Mouse (Mus musculus) brown adipose tissue, adult 24 weeks (tissue): Measurements from ENCODE around the gene Slc25a25. TPM values are rescaled to one million over a fixed set of nuclear protein-coding genes. Genes with fewer than 3 reads are reported as not detected.
A peak's percentile ranks its signal among the peaks of the same experiment; 100 is the strongest.

Experiments
- H3K27ac ChIP-seq: fragments of 200-500 bp; replicated peaks from 2 replicates; pipeline ENCODE4 v1.5.1; 2012; ENCODE audit warnings: low read depth, mild to moderate bottlenecking, low read length
- H3K4me1 ChIP-seq: fragments of 200-500 bp; 2 replicates; pipeline ENCODE4 v1.6.1; 2012; ENCODE audit warnings: low read length, mixed read lengths; ENCODE audit not compliant: control insufficient read depth, insufficient read depth, insufficient read length
- H3K4me3 ChIP-seq: fragments of 200-500 bp; 2 replicates; pipeline ENCODE4 v1.5.1; 2012; ENCODE audit warnings: low read depth, mild to moderate bottlenecking, low read length, moderate library complexity; ENCODE audit not compliant: insufficient read depth
- polyA plus RNA-seq: library from polyadenylated mRNA; stranded (reverse); fragments of >200 nt; gene quantifications from 2 replicates; pipeline ENCODE4 v1.2.4, GENCODE M21; 2012; ENCODE audit not compliant: missing spikeins, insufficient read depth, insufficient read length

Gene Slc25a25
- polyA plus RNA-seq, 1 experiment: 9.2 TPM

- Histone ChIP-seq H3K4me3 (no peak overlapping the region), H3K27ac (no peak overlapping the region), H3K4me1 (no peaks in the 10 kb centered on the region)
Measured at GRCm38 (mm10) chr2:32411407-32411806, 39.8 kb downstream of the Slc25a25 start.

GRCm38 (mm10) chr2:32408429-32409424 is 42.5 kb downstream of the Slc25a25 start:
- Histone ChIP-seq H3K4me1 (no peaks in the 10 kb centered on the region), H3K4me3 (no peak overlapping the region), H3K27ac (no peak overlapping the region)

- no peaks in the 10 kb centered on the region for H3K4me1 ChIP-seq
- no peak overlapping the region for H3K4me3 ChIP-seq
- no peak overlapping the region for H3K27ac ChIP-seq
Measured at GRCm38 (mm10) chr2:32407144-32407824, 44.0 kb downstream of the Slc25a25 start.

- Histone ChIP-seq H3K4me3 (no peak overlapping the region), H3K4me1 (no peaks in the 10 kb centered on the region), H3K27ac (no peak overlapping the region)
Measured at GRCm38 (mm10) chr2:32404663-32405062, 46.6 kb downstream of the Slc25a25 start.

GRCm38 (mm10) chr2:32396695-32397094 is 54.5 kb downstream of the Slc25a25 start:
- Histone ChIP-seq H3K4me3 (peak overlapping the region; percentile 91), H3K27ac (peak overlapping the region; percentile 80), H3K4me1 (peaks cover 10% of the 10 kb centered on the region; the same call in 1 of the 2 replicates)

DNA sequence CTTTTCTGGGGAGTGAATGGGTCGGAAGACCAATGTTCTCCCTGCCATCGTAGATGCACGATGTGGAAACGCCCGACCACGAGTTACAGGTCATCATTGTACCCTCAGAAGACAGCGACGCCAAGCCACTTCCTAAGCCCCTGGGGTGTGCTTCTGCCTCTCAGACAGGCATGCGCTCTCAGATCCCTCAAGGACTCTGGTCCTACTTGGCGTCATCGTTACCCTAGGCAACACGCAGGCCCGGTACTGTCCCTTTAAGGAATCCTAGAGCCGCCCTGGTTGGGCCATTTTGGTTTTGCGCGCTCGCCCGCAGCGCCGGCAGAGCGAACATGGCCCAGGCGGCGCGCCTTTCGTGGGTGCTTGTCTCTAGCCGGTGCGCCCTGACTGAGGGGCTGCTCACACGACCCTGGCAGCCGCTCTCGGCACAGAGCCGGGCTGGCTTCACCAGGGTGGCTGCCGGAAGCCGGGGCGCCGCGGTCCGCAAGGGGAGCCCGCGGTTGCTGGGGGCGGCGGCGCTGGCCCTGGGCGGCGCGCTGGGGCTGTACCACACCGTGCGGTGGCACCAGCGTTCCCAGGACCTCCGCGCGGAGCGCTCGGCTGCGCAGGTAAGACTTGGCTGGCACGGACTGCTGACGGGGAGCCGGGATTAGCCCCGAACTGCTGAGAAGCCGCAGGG is 55.2 kb downstream of the Slc25a25 start:
- Histone ChIP-seq H3K27ac (peak overlapping the region; percentile 98), H3K4me1 (peaks cover 10% of the 10 kb centered on the region; the same call in 1 of the 2 replicates), H3K4me3 (peak overlapping the region; percentile 91)

DNA sequence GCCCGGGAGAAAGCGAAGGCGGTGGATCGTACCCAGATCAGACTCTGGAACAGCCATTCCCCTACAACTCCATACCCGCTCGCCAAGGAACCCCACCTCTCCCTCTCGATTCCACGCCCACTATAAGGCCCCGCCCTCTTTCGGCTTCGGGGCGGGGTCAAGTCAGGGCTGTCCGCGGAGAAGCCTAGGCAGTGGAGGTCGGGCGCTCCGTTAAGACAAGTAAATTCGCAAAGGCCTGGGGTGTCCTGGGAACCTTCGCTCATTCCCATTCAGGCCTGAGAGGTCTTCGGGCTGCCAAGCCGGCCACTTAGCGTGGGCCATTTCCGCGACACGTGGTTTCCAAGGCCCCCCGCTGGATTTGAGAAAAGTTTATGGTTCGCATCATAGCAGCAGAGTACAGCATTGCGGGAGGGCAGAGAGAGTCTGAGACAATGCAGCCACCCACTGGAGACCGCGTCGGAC is 55.7 kb downstream of the Slc25a25 start, which contains the start of gene Ptges2:
Ptges2 (plus strand) TSS at position 413 of the 462 bp plus-strand sequence.
- Histone ChIP-seq H3K4me1 (peaks cover 10% of the 10 kb centered on the region; the same call in 1 of the 2 replicates), H3K27ac (peak within 1 kb of the TSS; percentile 98), H3K4me3 (peak within 1 kb of the TSS; percentile 91)

DNA sequence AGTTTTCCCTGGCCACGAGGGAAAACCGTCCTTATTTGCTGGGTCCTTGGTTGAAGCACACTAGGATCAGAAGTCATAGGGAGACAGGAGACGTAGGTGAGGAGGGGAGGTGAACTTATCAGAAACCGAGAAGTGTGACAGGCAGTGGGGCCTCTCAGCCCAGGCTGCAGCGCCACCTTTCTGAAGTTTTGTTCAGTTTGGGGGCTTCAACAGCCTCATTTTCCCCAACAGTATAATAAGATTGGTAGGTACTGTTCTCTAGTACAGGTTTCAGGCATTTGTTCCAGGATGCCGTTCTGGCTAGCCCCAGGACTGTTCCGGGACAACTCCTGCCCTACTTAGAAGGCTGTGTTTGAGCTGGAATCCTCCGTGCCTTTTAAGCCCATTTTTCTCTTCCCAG is 56.3 kb downstream of the Slc25a25 start:
- Histone ChIP-seq H3K4me3 (peak overlapping the region; percentile 91), H3K4me1 (peaks cover 10% of the 10 kb centered on the region; the same call in 1 of the 2 replicates), H3K27ac (peak overlapping the region; percentile 62)

DNA sequence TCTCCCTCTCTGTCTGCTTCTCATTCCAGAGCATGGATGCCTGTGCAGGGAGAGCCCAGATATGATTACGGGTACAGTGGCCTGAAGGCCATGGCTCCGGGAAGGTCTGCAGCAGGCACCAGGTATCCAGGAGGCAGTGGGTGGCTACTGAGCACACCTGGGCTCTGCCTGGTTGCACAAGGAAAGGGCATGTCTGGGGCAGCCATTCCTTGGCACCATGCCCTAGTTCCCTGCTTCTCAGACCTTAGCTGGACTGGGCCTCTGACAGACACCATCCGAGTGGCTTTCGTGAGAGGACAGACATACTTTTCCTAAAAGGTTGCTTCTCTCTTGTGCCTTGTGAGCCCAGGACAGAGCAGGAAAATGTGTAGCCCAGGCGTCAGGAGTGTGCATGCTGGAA is 59.2 kb downstream of the Slc25a25 start:
- no peak overlapping the region for H3K27ac ChIP-seq
- H3K4me3 ChIP-seq: no peak overlapping the region
- peaks cover 13% of the 10 kb centered on the region; the same call in 1 of the 2 replicates for H3K4me1 ChIP-seq

- peaks cover 9% of the 10 kb centered on the region; the same call in 1 of the 2 replicates for H3K4me1 ChIP-seq
- H3K27ac ChIP-seq: no peak overlapping the region
- H3K4me3 ChIP-seq: no peak overlapping the region
Measured at GRCm38 (mm10) chr2:32390871-32391270, 60.4 kb downstream of the Slc25a25 start.

- peaks cover 9% of the 10 kb centered on the region; the same call in 1 of the 2 replicates for H3K4me1 ChIP-seq
- H3K4me3 ChIP-seq: no peak overlapping the region
- no peak overlapping the region for H3K27ac ChIP-seq
Measured at GRCm38 (mm10) chr2:32389157-32389556, 62.1 kb downstream of the Slc25a25 start.

DNA sequence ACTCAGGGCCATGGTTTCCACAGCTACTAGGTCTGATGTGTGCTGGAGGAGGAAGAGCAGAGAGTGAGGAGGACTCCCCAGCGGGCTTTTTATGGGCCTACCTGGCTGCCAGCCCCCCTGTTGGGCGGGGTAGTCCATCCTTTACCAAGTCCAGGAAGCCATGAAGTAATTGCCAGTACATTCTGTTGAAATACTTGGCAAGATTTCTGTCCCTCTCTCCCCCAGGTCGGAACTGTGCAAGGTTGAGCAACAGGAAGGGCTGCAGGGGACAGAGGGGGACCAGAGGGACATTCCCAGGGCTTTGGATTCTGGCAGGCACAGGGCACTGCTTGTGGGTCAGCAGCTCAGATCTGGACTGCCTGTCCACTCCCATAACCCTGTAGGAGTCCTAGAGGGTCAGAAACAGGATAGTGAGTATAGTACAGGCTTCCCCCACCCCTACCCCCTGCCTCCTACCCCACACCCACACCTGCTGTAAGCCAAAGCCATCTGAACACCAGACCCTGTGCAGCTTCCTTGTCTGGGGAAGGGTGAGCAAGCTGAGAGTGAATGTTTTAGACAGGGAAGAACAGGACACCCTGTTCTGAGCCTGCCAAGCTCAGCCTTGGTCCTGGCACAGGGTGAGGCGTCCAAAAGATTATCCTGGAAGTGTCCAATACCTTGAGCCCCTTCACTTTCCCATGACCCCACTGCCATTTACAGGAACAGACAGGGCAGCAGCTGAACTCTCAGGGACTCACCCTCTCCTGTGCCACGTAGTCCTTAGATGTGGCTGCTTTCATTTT is 63.3 kb downstream of the Slc25a25 start, which contains the start of gene Lcn2:
Lcn2 (minus strand) TSS at position 547 of the 785 bp plus-strand sequence.
- no peak within 1 kb of the TSS for H3K27ac ChIP-seq
- H3K4me1 ChIP-seq: peaks cover 9% of the 10 kb centered on the region; the same call in 1 of the 2 replicates
- no peak within 1 kb of the TSS for H3K4me3 ChIP-seq

- Histone ChIP-seq H3K4me3 (no peak overlapping the region), H3K4me1 (peaks cover 13% of the 10 kb centered on the region), H3K27ac (no peak overlapping the region)
Measured at GRCm38 (mm10) chr2:32382689-32383088, 68.6 kb downstream of the Slc25a25 start.

GRCm38 (mm10) chr2:32381775-32382223 is 69.4 kb downstream of the Slc25a25 start, which contains the start of gene 1110008P14Rik:
Gene 1110008P14Rik, minus strand, starts transcription at chr2:32381938.
- Histone ChIP-seq H3K27ac (peak within 1 kb of the TSS; percentile 61), H3K4me3 (peak within 1 kb of the TSS; percentile 88), H3K4me1 (peaks cover 11% of the 10 kb centered on the region)
